12 mouse cellular contexts compared by ENCODE assay signal in genomic region chr2:151530378-151531230, GRCm38 (mm10). TPM values are rescaled to one million over a fixed set of nuclear protein-coding genes. Genes with fewer than 3 reads are reported as not detected.
DNase-seq lines count a peak whose midpoint lies in the region; ATAC-seq and TF ChIP-seq lines count a peak whose summit lies in the region.
"Had no signal": no experiment of that assay in that cellular context is flagged by ENCODE, and none has a peak within 500 bp of the region (broad histone marks: within the 10 kb centered on the region; RNA-seq: fewer than 3 reads in every experiment).

No protein-coding gene starts in this region.

- 57% methylated on average over 8 of the region's 8 CpGs for WGBS in midbrain, postnatal 0 days
- 64% methylated on average over 8 of the region's 8 CpGs for WGBS in midbrain, embryonic 13.5 days

- no peaks in the 10 kb centered on the region for H3K9me3 ChIP-seq in midbrain, postnatal 0 days (ENCODE audit: low read length)
- no peaks in the 10 kb centered on the region for H3K9me3 ChIP-seq in midbrain, embryonic 13.5 days
- H3K9me3 ChIP-seq: hindbrain, embryonic 12.5 days; limb, embryonic 12.5 days had no signal

- no peak for TF ChIP-seq CTCF in midbrain, postnatal 0 days (IDR thresholded peaks at IDR 0.05)

- peaks cover 7% of the 10 kb centered on the region; the same call in 1 of the 2 replicates for H3K36me3 ChIP-seq in midbrain, postnatal 0 days (ENCODE audit: insufficient read depth, low read length)
- 0 out of 2 replicates have a peak, but pooled peaks cover 12% of the 10 kb centered on the region for H3K36me3 ChIP-seq in midbrain, embryonic 13.5 days
- H3K36me3 ChIP-seq: hindbrain, embryonic 12.5 days; limb, embryonic 12.5 days had no signal

- H3K9ac ChIP-seq in midbrain, postnatal 0 days (replicated peaks; ENCODE audit: low read length, poor library complexity, severe bottlenecking), result no peak overlapping the region
- H3K9ac ChIP-seq in midbrain, embryonic 13.5 days (replicated peaks), result no peak overlapping the region
- H3K9ac ChIP-seq: hindbrain, embryonic 12.5 days; limb, embryonic 12.5 days had no signal

- H3K27ac ChIP-seq in midbrain, postnatal 0 days (ENCODE audit: low read depth, low read length), result no peak overlapping the region
- H3K27ac ChIP-seq in midbrain, embryonic 13.5 days, result no peak overlapping the region
- H3K27ac ChIP-seq: hindbrain, embryonic 12.5 days; limb, embryonic 12.5 days had no signal

- no peaks in the 10 kb centered on the region for H3K27me3 ChIP-seq in midbrain, postnatal 0 days (ENCODE audit: insufficient read depth, low read length)
- H3K27me3 ChIP-seq in midbrain, embryonic 13.5 days, result no peaks in the 10 kb centered on the region
- H3K27me3 ChIP-seq: hindbrain, embryonic 12.5 days; limb, embryonic 12.5 days had no signal

- peak; percentile 14 for DNase-seq in kidney, postnatal 14 days
- DNase-seq in kidney, postnatal 10 days, result no peak
- DNase-seq in lung, postnatal 10 days, result peak; percentile 37
- DNase-seq in thymus, postnatal 4 days, result peak; percentile 59
- DNase-seq in midbrain, postnatal 0 days (ENCODE audit: low spot score), result no peak
- DNase-seq in layer of hippocampus, postnatal 14 days (ENCODE audit: low spot score in 2 of 2), result no peak

- no peak overlapping the region for H3K4me3 ChIP-seq in midbrain, postnatal 0 days (ENCODE audit: low read depth, low read length)
- no peak overlapping the region for H3K4me3 ChIP-seq in midbrain, embryonic 13.5 days (replicated peaks)
- H3K4me3 ChIP-seq: hindbrain, embryonic 12.5 days; limb, embryonic 12.5 days had no signal

- H3K4me1 ChIP-seq in midbrain, postnatal 0 days (ENCODE audit: insufficient read depth, low read length), result no peaks in the 10 kb centered on the region
- no peaks in the 10 kb centered on the region for H3K4me1 ChIP-seq in midbrain, embryonic 13.5 days (replicated peaks)
- H3K4me1 ChIP-seq: limb, embryonic 12.5 days had no signal

- H3K4me2 ChIP-seq in midbrain, postnatal 0 days (ENCODE audit: low read depth, low read length, poor library complexity, severe bottlenecking), result no peak overlapping the region
- H3K4me2 ChIP-seq in midbrain, embryonic 13.5 days (replicated peaks), result no peak overlapping the region
- H3K4me2 ChIP-seq: hindbrain, embryonic 12.5 days; limb, embryonic 12.5 days had no signal

- peak; percentile 17 for ATAC-seq in granulocyte monocyte progenitor cell, adult 5-6 weeks (replicated peaks; ENCODE audit: poor library complexity, severe bottlenecking)
- ATAC-seq in midbrain, postnatal 0 days (ENCODE audit: low FRiP score), result no peak
- ATAC-seq in midbrain, embryonic 13.5 days, result no peak

RNA-seq across cellular contexts. Expression of gene Fkbp1a, which starts 11.7 kb away (rescaled TPM):
- 150 and 188 TPM in 2 replicates for total RNA-seq in granulocyte monocyte progenitor cell, adult 5-6 weeks (2014; fragmentation: Nextera tagmentation)
- 33.4 and 56.6 TPM in 2 replicates for total RNA-seq in granulocyte monocyte progenitor cell, adult 5-6 weeks (2017)
- total RNA-seq in midbrain, postnatal 0 days (2014; rRNA removed), result 79.2 and 79.3 TPM in 2 replicates
- polyA plus RNA-seq in midbrain, postnatal 0 days (2015; fragmentation: Nextera tagmentation; extraction: Ambion mirVana), result 598 and 619 TPM in 2 replicates
- polyA plus RNA-seq in midbrain, embryonic 13.5 days (2015; fragmentation: Nextera tagmentation; extraction: Ambion mirVana), result 507 and 515 TPM in 2 replicates
- total RNA-seq in layer of hippocampus, postnatal 14 days (2021), result 100 to 1,000 TPM; 804 to 810 TPM

RNA-seq across cellular contexts. Expression of gene Nsfl1c, which starts 36.6 kb away (rescaled TPM):
- total RNA-seq in granulocyte monocyte progenitor cell, adult 5-6 weeks (2014; fragmentation: Nextera tagmentation), result 90.7 and 91.6 TPM in 2 replicates
- total RNA-seq in granulocyte monocyte progenitor cell, adult 5-6 weeks (2017), result 123 and 136 TPM in 2 replicates
- total RNA-seq in midbrain, postnatal 0 days (2014; rRNA removed), result 103 and 107 TPM in 2 replicates
- 244 and 250 TPM in 2 replicates for polyA plus RNA-seq in midbrain, postnatal 0 days (2015; fragmentation: Nextera tagmentation; extraction: Ambion mirVana)
- 292 and 298 TPM in 2 replicates for polyA plus RNA-seq in midbrain, embryonic 13.5 days (2015; fragmentation: Nextera tagmentation; extraction: Ambion mirVana)
- 100 to 1,000 TPM; 134 to 140 TPM for total RNA-seq in layer of hippocampus, postnatal 14 days (2021)

RNA-seq across cellular contexts. Expression of gene Sdcbp2, which starts 41.8 kb away (rescaled TPM):
- not detected in 2 replicates for total RNA-seq in granulocyte monocyte progenitor cell, adult 5-6 weeks (2014; fragmentation: Nextera tagmentation)
- total RNA-seq in granulocyte monocyte progenitor cell, adult 5-6 weeks (2017), result not detected in 2 replicates
- total RNA-seq in midbrain, postnatal 0 days (2014; rRNA removed), result 0.61 TPM in 1 of 2 replicates, not detected in the other
- 0.93 and 1.4 TPM in 2 replicates for polyA plus RNA-seq in midbrain, postnatal 0 days (2015; fragmentation: Nextera tagmentation; extraction: Ambion mirVana)
- 0.61 and 0.62 TPM in 2 replicates for polyA plus RNA-seq in midbrain, embryonic 13.5 days (2015; fragmentation: Nextera tagmentation; extraction: Ambion mirVana)
- 1 to 10 TPM in 1 of 2 experiments, under 1 TPM in 1; 0.81 to 1.9 TPM for total RNA-seq in layer of hippocampus, postnatal 14 days (2021)

RNA-seq across cellular contexts. Expression of gene 4921509C19Rik, which starts 54.7 kb away (rescaled TPM):
- not detected in 2 replicates for total RNA-seq in granulocyte monocyte progenitor cell, adult 5-6 weeks (2014; fragmentation: Nextera tagmentation)
- not detected in 2 replicates for total RNA-seq in granulocyte monocyte progenitor cell, adult 5-6 weeks (2017)
- total RNA-seq in midbrain, postnatal 0 days (2014; rRNA removed), result not detected in 2 replicates
- not detected in 2 replicates for polyA plus RNA-seq in midbrain, postnatal 0 days (2015; fragmentation: Nextera tagmentation; extraction: Ambion mirVana)
- not detected in 2 replicates for polyA plus RNA-seq in midbrain, embryonic 13.5 days (2015; fragmentation: Nextera tagmentation; extraction: Ambion mirVana)
- total RNA-seq in layer of hippocampus, postnatal 14 days (2021), result not detected
- total RNA-seq: neutrophil, adult 5-6 weeks had no signal
- polyA plus RNA-seq: embryonic facial prominence, embryonic 14.5 days; hindbrain, embryonic 12.5 days; limb, embryonic 12.5 days had no signal

Comparison
In these comparisons a context has a peak if more than half of its experiments do, and no peak if none do; other contexts are left out.
1. DNase-seq: peak in kidney, postnatal 14 days (single experiment), lung, postnatal 10 days (single experiment) and thymus, postnatal 4 days (single experiment); none in kidney, postnatal 10 days (single experiment), midbrain, postnatal 0 days (single experiment) and layer of hippocampus, postnatal 14 days (0 of 2).
2. RNA of gene Fkbp1a, which starts 11.7 kb away (total RNA-seq): 804 to 810 TPM in layer of hippocampus, postnatal 14 days; 33.4 to 188 TPM in granulocyte monocyte progenitor cell, adult 5-6 weeks and 79.2 to 79.3 TPM in midbrain, postnatal 0 days; every median in the first group is over 4 times any median in the second.